Mouse (Mus musculus): ENCODE data around the gene Gabrb1. TPM values are rescaled to one million over a fixed set of nuclear protein-coding genes. Genes with fewer than 3 reads are reported as not detected.

Gabrb1 gene
- total and polyA plus RNA-seq, 2 experiments, result not detected

- H3K79me2 ChIP-seq (ENCODE audit: control insufficient read depth, insufficient read depth, low read length), result no peaks in the 10 kb centered on the region
- H3K27me3 ChIP-seq (ENCODE audit: control insufficient read depth, insufficient read depth, low read length), result no peaks in the 10 kb centered on the region
- no peaks in the 10 kb centered on the region for H3K36me3 ChIP-seq (ENCODE audit: control insufficient read depth, insufficient read depth, low read length)
- H3K27ac ChIP-seq (replicated peaks; ENCODE audit: insufficient read depth, low read depth, low read length), result no peak overlapping the region
- DNase-seq (ENCODE audit: extremely low read depth, low read depth, low spot score), result no peak
- no peak for TF ChIP-seq CTCF (IDR thresholded peaks at IDR 0.05; ENCODE audit: low read depth, low read length)
- no peak for TF ChIP-seq POLR2A (IDR thresholded peaks at IDR 0.05; ENCODE audit: extremely low read depth, insufficient read depth, low read length)
- no peak overlapping the region for H3K9ac ChIP-seq (ENCODE audit: low read depth, low read length)
- H3K4me1 ChIP-seq (ENCODE audit: control insufficient read depth, insufficient read depth, low read length), result no peaks in the 10 kb centered on the region
- WGBS, result 77% methylated on average over 5 of the region's 5 CpGs
- no peak overlapping the region for H3K4me3 ChIP-seq (ENCODE audit: insufficient read depth, low read depth, low read length)
These were observed 329.1 kb downstream of the Gabrb1 start for GRCm38 (mm10) chr5:71986983-71987398.

GRCm38 (mm10) chr5:71999466-71999865 is 341.6 kb downstream of the Gabrb1 start:
- Histone ChIP-seq H3K27me3 (ENCODE audit: control insufficient read depth, insufficient read depth, low read length) (no peaks in the 10 kb centered on the region), H3K27ac (replicated peaks; ENCODE audit: insufficient read depth, low read depth, low read length) (no peak overlapping the region), H3K36me3 (ENCODE audit: control insufficient read depth, insufficient read depth, low read length) (no peaks in the 10 kb centered on the region), H3K4me1 (ENCODE audit: control insufficient read depth, insufficient read depth, low read length) (peaks cover 3% of the 10 kb centered on the region; the same call in 1 of the 2 replicates), H3K9ac (ENCODE audit: low read depth, low read length) (no peak overlapping the region), H3K79me2 (ENCODE audit: control insufficient read depth, insufficient read depth, low read length) (no peaks in the 10 kb centered on the region), H3K4me3 (ENCODE audit: insufficient read depth, low read depth, low read length) (no peak overlapping the region)
- peak; percentile 39 for DNase-seq (ENCODE audit: extremely low read depth, low read depth, low spot score)
- 71% methylated on average over 4 of the region's 4 CpGs for WGBS
- TF ChIP-seq CTCF (IDR thresholded peaks at IDR 0.05; ENCODE audit: low read depth, low read length) (no peak), POLR2A (IDR thresholded peaks at IDR 0.05; ENCODE audit: extremely low read depth, insufficient read depth, low read length) (no peak)

DNA sequence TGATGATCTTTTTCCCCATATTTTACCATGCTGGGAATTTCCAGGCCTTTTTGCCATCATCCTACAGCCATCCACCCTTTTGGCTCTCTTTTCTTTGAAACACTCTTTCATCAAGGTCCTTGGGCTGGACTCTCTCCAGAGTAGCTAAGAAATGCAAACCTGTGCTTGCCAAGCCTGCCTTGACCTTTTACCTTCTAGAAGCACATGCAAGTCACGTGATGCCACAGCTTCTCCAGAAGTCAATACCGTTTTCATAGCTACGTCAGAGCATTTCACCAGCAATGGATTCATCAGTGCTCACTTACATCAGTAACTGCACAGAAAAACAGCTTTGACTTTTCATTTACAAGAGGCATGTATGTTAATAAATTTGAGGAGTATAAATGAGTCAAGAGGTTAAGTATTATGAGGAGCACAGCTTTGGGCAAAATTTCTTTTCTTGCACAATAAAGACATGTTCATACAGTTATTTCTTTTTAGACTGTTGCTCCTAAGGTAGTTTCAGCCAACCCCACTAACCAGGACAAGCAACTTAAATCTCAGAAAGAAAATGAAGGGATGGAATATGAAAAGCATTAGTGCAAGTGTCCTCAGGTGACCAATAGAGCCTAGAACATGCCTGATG is 346.0 kb downstream of the Gabrb1 start:
- peak; percentile 96 for DNase-seq (ENCODE audit: extremely low read depth, low read depth, low spot score)
- Histone ChIP-seq H3K79me2 (ENCODE audit: control insufficient read depth, insufficient read depth, low read length) (no peaks in the 10 kb centered on the region), H3K27me3 (ENCODE audit: control insufficient read depth, insufficient read depth, low read length) (no peaks in the 10 kb centered on the region), H3K36me3 (ENCODE audit: control insufficient read depth, insufficient read depth, low read length) (no peaks in the 10 kb centered on the region), H3K4me3 (ENCODE audit: insufficient read depth, low read depth, low read length) (no peak overlapping the region), H3K4me1 (ENCODE audit: control insufficient read depth, insufficient read depth, low read length) (peaks cover 3% of the 10 kb centered on the region; the same call in 1 of the 2 replicates), H3K27ac (replicated peaks; ENCODE audit: insufficient read depth, low read depth, low read length) (no peak overlapping the region), H3K9ac (ENCODE audit: low read depth, low read length) (no peak overlapping the region)
- no peak for TF ChIP-seq POLR2A (IDR thresholded peaks at IDR 0.05; ENCODE audit: extremely low read depth, insufficient read depth, low read length)
- no peak for TF ChIP-seq CTCF (IDR thresholded peaks at IDR 0.05; ENCODE audit: low read depth, low read length)
- WGBS, result 24% methylated on average over 3 of the region's 3 CpGs

- TF ChIP-seq POLR2A (IDR thresholded peaks at IDR 0.05; ENCODE audit: extremely low read depth, insufficient read depth, low read length) (no peak), CTCF (IDR thresholded peaks at IDR 0.05; ENCODE audit: low read depth, low read length) (no peak)
- Histone ChIP-seq H3K79me2 (ENCODE audit: control insufficient read depth, insufficient read depth, low read length) (no peaks in the 10 kb centered on the region), H3K27me3 (ENCODE audit: control insufficient read depth, insufficient read depth, low read length) (no peaks in the 10 kb centered on the region), H3K4me3 (ENCODE audit: insufficient read depth, low read depth, low read length) (no peak overlapping the region), H3K36me3 (ENCODE audit: control insufficient read depth, insufficient read depth, low read length) (no peaks in the 10 kb centered on the region), H3K27ac (replicated peaks; ENCODE audit: insufficient read depth, low read depth, low read length) (no peak overlapping the region), H3K4me1 (ENCODE audit: control insufficient read depth, insufficient read depth, low read length) (peaks cover 2% of the 10 kb centered on the region; the same call in 1 of the 2 replicates), H3K9ac (ENCODE audit: low read depth, low read length) (no peak overlapping the region)
- no peak for DNase-seq (ENCODE audit: extremely low read depth, low read depth, low spot score)
These were observed 379.0 kb downstream of the Gabrb1 start for GRCm38 (mm10) chr5:72036954-72037353.

DNA sequence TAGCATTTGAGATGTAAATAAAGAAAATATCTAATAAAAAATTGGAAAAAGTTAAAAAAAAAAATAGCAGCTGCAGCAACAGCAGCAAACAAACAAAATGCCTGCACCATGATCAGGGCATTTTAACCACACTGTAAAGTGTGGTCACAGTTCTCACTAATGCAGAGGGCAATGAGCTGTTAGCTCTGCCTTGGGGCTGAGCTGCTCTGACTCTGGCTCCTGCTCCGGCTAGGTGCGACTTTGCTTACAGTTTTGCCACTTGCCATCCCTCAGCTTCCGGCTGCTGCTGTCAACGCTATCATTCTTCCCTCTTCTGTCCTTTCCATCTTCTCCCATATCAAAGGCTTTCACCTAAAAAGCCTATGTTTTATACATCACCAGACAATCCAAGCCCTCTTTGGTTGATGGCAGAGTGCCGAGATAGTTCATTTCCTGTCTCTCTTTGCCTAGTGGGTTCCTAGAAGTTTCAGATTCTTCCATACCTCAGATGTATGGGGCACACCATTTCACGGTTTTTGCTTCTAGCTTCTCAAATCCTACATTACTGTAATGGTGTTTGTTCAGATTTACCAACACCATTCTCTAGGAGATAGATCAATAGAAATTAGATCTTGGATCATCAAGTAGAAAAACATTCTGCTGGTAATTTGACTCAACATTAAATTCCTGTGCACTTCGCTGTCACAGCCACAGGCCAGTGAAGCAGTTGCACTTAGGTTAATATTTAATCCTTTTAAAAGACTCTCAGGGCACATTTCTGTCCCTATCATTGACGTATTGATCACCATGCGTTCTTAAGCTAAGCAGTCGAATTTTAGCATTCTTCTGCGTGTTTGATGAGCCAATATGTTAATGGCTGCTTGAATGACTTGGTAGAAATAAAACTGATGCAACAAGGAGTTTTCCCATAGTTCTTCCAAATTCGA is 385.6 kb downstream of the Gabrb1 start:
- Histone ChIP-seq H3K27ac (replicated peaks; ENCODE audit: insufficient read depth, low read depth, low read length) (no peak overlapping the region), H3K27me3 (ENCODE audit: control insufficient read depth, insufficient read depth, low read length) (no peaks in the 10 kb centered on the region), H3K36me3 (ENCODE audit: control insufficient read depth, insufficient read depth, low read length) (no peaks in the 10 kb centered on the region), H3K9ac (ENCODE audit: low read depth, low read length) (no peak overlapping the region), H3K4me1 (ENCODE audit: control insufficient read depth, insufficient read depth, low read length) (peaks cover 4% of the 10 kb centered on the region; the same call in 1 of the 2 replicates), H3K4me3 (ENCODE audit: insufficient read depth, low read depth, low read length) (no peak overlapping the region), H3K79me2 (ENCODE audit: control insufficient read depth, insufficient read depth, low read length) (no peaks in the 10 kb centered on the region)
- WGBS, result 24% methylated on average over 12 of the region's 12 CpGs
- peak; percentile 86 for DNase-seq (ENCODE audit: extremely low read depth, low read depth, low spot score)
- no peak for TF ChIP-seq POLR2A (IDR thresholded peaks at IDR 0.05; ENCODE audit: extremely low read depth, insufficient read depth, low read length)
- no peak for TF ChIP-seq CTCF (IDR thresholded peaks at IDR 0.05; ENCODE audit: low read depth, low read length)
